Mouse (Mus musculus): ENCODE data around the gene Gm45140. TPM values are rescaled to one million over a fixed set of nuclear protein-coding genes. Genes with fewer than 3 reads are reported as not detected.

Gene Gm45140
- polyA plus RNA-seq, 1 experiment = 1.8 TPM

GRCm38 (mm10) chr6:87809144-87809543 is 26.5 kb downstream of the Gm45140 start:
- Histone ChIP-seq H3K4me3 (replicated peaks) (peak overlapping the region; percentile 82), H3K4me1 (ENCODE audit: control insufficient read depth) (peaks cover 77% of the 10 kb centered on the region), H3K27me3 (ENCODE audit: control insufficient read depth) (no peaks in the 10 kb centered on the region), H3K36me3 (ENCODE audit: control insufficient read depth) (peaks cover 70% of the 10 kb centered on the region), H3K9me3 (ENCODE audit: control insufficient read depth, low read length) (no peaks in the 10 kb centered on the region)
- no peak for TF ChIP-seq TAL1 (IDR thresholded peaks at IDR 0.05; ENCODE audit: low read length)
- no peak for TF ChIP-seq GATA1 (IDR thresholded peaks at IDR 0.05; ENCODE audit: low read length)

GRCm38 (mm10) chr6:87808521-87808920 is 27.1 kb downstream of the Gm45140 start:
- Histone ChIP-seq H3K27me3 (ENCODE audit: control insufficient read depth) (no peaks in the 10 kb centered on the region), H3K4me3 (replicated peaks) (peak overlapping the region; percentile 82), H3K4me1 (ENCODE audit: control insufficient read depth) (peaks cover 74% of the 10 kb centered on the region), H3K36me3 (ENCODE audit: control insufficient read depth) (peaks cover 71% of the 10 kb centered on the region), H3K9me3 (ENCODE audit: control insufficient read depth, low read length) (no peaks in the 10 kb centered on the region)
- TF ChIP-seq GATA1 (IDR thresholded peaks at IDR 0.05; ENCODE audit: low read length) (no peak), TAL1 (IDR thresholded peaks at IDR 0.05; ENCODE audit: low read length) (no peak)

- H3K4me3 ChIP-seq (replicated peaks) = peak overlapping the region; percentile 82
- no peaks in the 10 kb centered on the region for H3K27me3 ChIP-seq (ENCODE audit: control insufficient read depth)
- TF ChIP-seq GATA1 (IDR thresholded peaks at IDR 0.05; ENCODE audit: low read length) (no peak), TAL1 (IDR thresholded peaks at IDR 0.05; ENCODE audit: low read length) (no peak)
- H3K36me3 ChIP-seq (ENCODE audit: control insufficient read depth) = peaks cover 71% of the 10 kb centered on the region
- peaks cover 70% of the 10 kb centered on the region for H3K4me1 ChIP-seq (ENCODE audit: control insufficient read depth)
- H3K9me3 ChIP-seq (ENCODE audit: control insufficient read depth, low read length) = no peaks in the 10 kb centered on the region
Observed at GRCm38 (mm10) chr6:87807735-87808440, 27.7 kb downstream of the Gm45140 start.

- H3K9me3 ChIP-seq (ENCODE audit: control insufficient read depth, low read length) = no peaks in the 10 kb centered on the region
- peaks cover 63% of the 10 kb centered on the region for H3K4me1 ChIP-seq (ENCODE audit: control insufficient read depth)
- TF ChIP-seq TAL1 (IDR thresholded peaks at IDR 0.05; ENCODE audit: low read length) = no peak
- TF ChIP-seq GATA1 (IDR thresholded peaks at IDR 0.05; ENCODE audit: low read length) = no peak
- no peaks in the 10 kb centered on the region for H3K27me3 ChIP-seq (ENCODE audit: control insufficient read depth)
- peaks cover 80% of the 10 kb centered on the region for H3K36me3 ChIP-seq (ENCODE audit: control insufficient read depth)
- peak overlapping the region; percentile 10 for H3K4me3 ChIP-seq (replicated peaks)
Observed at GRCm38 (mm10) chr6:87806857-87807256, 28.7 kb downstream of the Gm45140 start.

- Histone ChIP-seq H3K27me3 (ENCODE audit: control insufficient read depth) (no peaks in the 10 kb centered on the region), H3K36me3 (ENCODE audit: control insufficient read depth) (peaks cover 88% of the 10 kb centered on the region), H3K4me1 (ENCODE audit: control insufficient read depth) (peaks cover 68% of the 10 kb centered on the region), H3K9me3 (ENCODE audit: control insufficient read depth, low read length) (no peaks in the 10 kb centered on the region), H3K4me3 (replicated peaks) (no peak overlapping the region)
- TF ChIP-seq TAL1 (IDR thresholded peaks at IDR 0.05; ENCODE audit: low read length) (no peak), GATA1 (IDR thresholded peaks at IDR 0.05; ENCODE audit: low read length) (no peak)
Observed at GRCm38 (mm10) chr6:87806028-87806427, 29.6 kb downstream of the Gm45140 start.

GRCm38 (mm10) chr6:87805448-87805847 is 30.1 kb downstream of the Gm45140 start:
- H3K4me1 ChIP-seq (ENCODE audit: control insufficient read depth) = peaks cover 74% of the 10 kb centered on the region
- H3K9me3 ChIP-seq (ENCODE audit: control insufficient read depth, low read length) = no peaks in the 10 kb centered on the region
- TF ChIP-seq GATA1 (IDR thresholded peaks at IDR 0.05; ENCODE audit: low read length) (no peak), TAL1 (IDR thresholded peaks at IDR 0.05; ENCODE audit: low read length) (no peak)
- peaks cover 94% of the 10 kb centered on the region for H3K36me3 ChIP-seq (ENCODE audit: control insufficient read depth)
- H3K4me3 ChIP-seq (replicated peaks) = peak overlapping the region; percentile 6
- H3K27me3 ChIP-seq (ENCODE audit: control insufficient read depth) = no peaks in the 10 kb centered on the region

GRCm38 (mm10) chr6:87804886-87805285 is 30.7 kb downstream of the Gm45140 start:
- TF ChIP-seq GATA1 (IDR thresholded peaks at IDR 0.05; ENCODE audit: low read length) (no peak), TAL1 (IDR thresholded peaks at IDR 0.05; ENCODE audit: low read length) (no peak)
- Histone ChIP-seq H3K36me3 (ENCODE audit: control insufficient read depth) (peaks cover 99% of the 10 kb centered on the region), H3K4me3 (replicated peaks) (no peak overlapping the region), H3K4me1 (ENCODE audit: control insufficient read depth) (peaks cover 75% of the 10 kb centered on the region), H3K27me3 (ENCODE audit: control insufficient read depth) (no peaks in the 10 kb centered on the region), H3K9me3 (ENCODE audit: control insufficient read depth, low read length) (no peaks in the 10 kb centered on the region)

GRCm38 (mm10) chr6:87804036-87804435 is 31.6 kb downstream of the Gm45140 start:
- no peaks in the 10 kb centered on the region for H3K9me3 ChIP-seq (ENCODE audit: control insufficient read depth, low read length)
- TF ChIP-seq GATA1 (IDR thresholded peaks at IDR 0.05; ENCODE audit: low read length) (no peak), TAL1 (IDR thresholded peaks at IDR 0.05; ENCODE audit: low read length) (no peak)
- H3K27me3 ChIP-seq (ENCODE audit: control insufficient read depth) = no peaks in the 10 kb centered on the region
- H3K4me1 ChIP-seq (ENCODE audit: control insufficient read depth) = peaks cover 75% of the 10 kb centered on the region
- H3K4me3 ChIP-seq (replicated peaks) = no peak overlapping the region
- peaks cover 99% of the 10 kb centered on the region for H3K36me3 ChIP-seq (ENCODE audit: control insufficient read depth)

GRCm38 (mm10) chr6:87802462-87802861 is 33.1 kb downstream of the Gm45140 start:
- Histone ChIP-seq H3K4me3 (replicated peaks) (no peak overlapping the region), H3K27me3 (ENCODE audit: control insufficient read depth) (no peaks in the 10 kb centered on the region), H3K4me1 (ENCODE audit: control insufficient read depth) (peaks cover 75% of the 10 kb centered on the region), H3K9me3 (ENCODE audit: control insufficient read depth, low read length) (no peaks in the 10 kb centered on the region), H3K36me3 (ENCODE audit: control insufficient read depth) (peaks cover 99% of the 10 kb centered on the region)
- TF ChIP-seq GATA1 (IDR thresholded peaks at IDR 0.05; ENCODE audit: low read length) = no peak
- TF ChIP-seq TAL1 (IDR thresholded peaks at IDR 0.05; ENCODE audit: low read length) = no peak
